Mouse (Mus musculus) layer of hippocampus, postnatal 36 days (tissue): Measurements from ENCODE around the gene Hdac10. TPM values are rescaled to one million over a fixed set of nuclear protein-coding genes. Genes with fewer than 3 reads are reported as not detected.

ENCODE experiments used
- DNase-seq, 2 experiments: peaks; one replicate each; pipeline ENCODE4 v3.0.0; 2022
- total RNA-seq, 2 experiments: library from RNA; stranded (reverse); gene quantifications; 2 replicates each; pipeline ENCODE4 v1.2.3; 2021

Gene Hdac10
- total RNA-seq, 2 experiments from 2014 or later, result 14.3 to 14.7 TPM

DNA sequence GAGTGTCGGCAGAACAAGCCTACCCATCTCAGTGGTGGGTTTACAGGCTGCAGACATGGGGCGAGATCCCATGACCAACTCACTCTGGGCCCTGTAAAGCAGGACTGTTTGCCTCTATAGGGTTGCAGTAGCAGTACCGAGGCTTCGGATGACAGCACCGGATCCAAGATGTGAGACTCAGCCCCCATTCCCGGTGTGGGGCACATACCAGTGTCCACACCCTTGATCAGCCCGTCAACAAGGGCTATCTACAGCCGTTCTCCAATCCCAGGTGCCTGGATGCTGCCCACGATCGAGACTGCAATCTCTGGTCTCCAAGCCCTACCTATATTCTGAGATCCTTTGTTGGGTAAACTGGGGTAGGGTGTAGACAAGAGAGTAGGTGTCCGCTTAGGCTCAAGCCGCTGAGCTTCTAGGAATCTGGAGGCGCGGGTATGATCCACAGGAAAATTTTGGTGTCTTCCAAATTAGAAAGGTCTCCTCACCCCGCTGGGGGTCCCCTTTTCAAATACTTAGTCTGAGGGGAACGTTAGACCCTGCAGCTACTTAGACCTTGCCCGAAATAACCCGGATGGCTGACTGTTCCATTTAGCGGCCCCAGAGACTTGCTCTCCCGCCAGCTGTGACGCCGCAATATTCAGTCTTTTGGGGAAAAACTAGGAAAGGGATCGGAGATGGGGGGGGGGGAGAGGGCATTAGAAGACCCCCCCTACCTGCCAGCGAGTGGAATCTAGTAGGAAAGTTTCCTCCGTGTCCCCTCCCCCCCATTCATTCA is 20.2 kb upstream of the Hdac10 start:
- DNase-seq, result no peak

GRCm38 (mm10) chr15:89147895-89148294 is 19.4 kb upstream of the Hdac10 start:
- no peak for DNase-seq

DNA sequence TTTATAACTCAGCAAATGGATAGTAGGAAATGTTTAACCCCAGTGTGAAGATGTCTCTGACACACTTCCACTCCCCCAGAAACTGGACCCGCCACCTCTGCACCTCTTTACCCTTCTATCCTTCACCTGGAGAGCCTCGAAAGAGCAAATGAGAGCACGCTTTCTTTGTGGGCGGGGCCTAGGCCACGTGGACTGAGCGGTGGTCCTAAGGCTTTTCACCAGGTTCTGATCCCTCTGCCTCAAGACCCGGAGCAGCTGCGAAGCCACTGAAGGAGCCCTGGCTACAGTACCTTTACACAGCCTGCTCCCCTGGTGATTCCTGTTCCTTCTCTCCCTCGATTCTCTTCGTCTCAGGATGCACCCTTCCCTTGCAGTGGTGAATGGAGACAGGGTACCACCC is 19.0 kb upstream of the Hdac10 start:
- no peak for DNase-seq

DNA sequence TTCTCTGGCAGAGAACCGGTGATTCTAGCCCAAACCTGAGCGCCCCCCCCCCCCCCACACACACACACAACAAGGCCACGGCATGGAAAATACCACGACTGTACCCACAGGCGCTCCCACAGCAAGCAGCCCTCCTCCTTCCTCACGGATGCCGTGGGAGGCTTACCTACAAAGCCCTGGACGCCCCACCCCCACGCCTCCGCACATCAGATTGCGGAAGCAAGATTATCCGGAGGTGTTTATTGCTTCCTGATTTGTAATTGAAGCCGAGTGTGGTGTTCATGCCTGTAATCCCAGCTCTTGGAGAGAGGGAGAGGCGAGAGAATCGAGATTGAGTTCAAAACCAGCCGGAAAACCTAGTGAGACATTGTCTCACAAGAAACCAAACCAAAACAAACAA is 18.5 kb upstream of the Hdac10 start:
- DNase-seq, result no peak

- peak in 1 of 2 experiments; percentile 44 for DNase-seq
Measured at GRCm38 (mm10) chr15:89146537-89146936, 18.0 kb upstream of the Hdac10 start.

GRCm38 (mm10) chr15:89145813-89146350 is 17.4 kb upstream of the Hdac10 start:
- DNase-seq, result no peak

GRCm38 (mm10) chr15:89144965-89145364 is 16.5 kb upstream of the Hdac10 start:
- no peak for DNase-seq

GRCm38 (mm10) chr15:89143134-89143533 is 14.6 kb upstream of the Hdac10 start:
- no peak for DNase-seq

- DNase-seq, result no peak
Measured at GRCm38 (mm10) chr15:89141905-89142304, 13.4 kb upstream of the Hdac10 start.

DNA sequence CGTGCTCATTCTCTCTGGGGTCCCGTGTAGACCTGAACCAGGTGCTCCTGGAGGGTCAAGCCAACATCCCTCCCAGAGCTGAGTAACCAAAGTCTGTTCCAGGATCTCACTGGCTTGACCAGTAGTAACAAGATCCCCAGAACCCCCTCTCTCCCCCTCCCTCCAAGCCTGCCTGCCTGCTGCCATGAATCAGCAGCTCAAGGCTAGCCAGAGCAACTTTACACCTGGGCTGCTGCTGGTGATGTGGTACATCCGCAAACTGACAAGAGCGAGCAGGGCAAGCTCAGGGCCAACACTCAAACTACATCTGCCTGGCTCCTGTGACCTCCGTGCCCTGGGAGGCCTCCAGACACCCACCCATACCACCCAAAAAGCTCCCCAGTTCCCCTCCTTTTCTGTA is 12.9 kb upstream of the Hdac10 start:
- no peak for DNase-seq

DNA sequence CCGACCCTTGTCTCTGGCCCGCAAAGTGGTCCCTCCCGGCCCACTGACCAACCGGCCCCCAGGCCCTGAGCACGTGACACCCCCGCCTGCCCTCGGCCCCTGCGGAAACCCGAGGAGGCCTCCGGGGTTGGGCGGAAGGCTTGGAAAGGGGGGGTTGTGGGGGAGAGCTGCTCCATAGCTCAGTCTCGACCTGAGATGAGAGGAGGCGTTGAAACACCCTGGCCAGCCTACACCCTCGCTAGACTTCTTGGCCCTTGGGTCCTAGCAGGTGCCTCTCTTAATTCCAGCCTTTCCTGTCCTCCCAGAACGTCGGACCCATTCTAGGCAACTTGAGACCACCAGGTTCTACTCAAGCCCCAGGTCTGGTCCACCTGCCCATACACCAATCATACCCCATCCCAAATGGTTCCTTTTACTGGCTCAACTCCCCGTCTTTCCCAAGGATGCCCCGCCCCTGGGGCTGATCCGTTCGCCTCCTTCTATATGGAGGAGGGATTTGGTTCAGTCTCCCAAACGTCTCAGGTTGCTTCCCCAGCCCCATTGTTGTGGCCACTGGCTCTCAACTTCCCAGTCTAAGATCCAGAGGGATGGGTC is 12.3 kb upstream of the Hdac10 start, which contains the start of gene Mapk12:
Gene Mapk12 (minus strand): TSS at position 45 of the 594 bp plus-strand sequence.
- DNase-seq, result no peak

GRCm38 (mm10) chr15:89140048-89140658 is 11.7 kb upstream of the Hdac10 start:
- peak; percentile 42 to 45 for DNase-seq

- no peak for DNase-seq
Measured at GRCm38 (mm10) chr15:89138531-89138930, 10.0 kb upstream of the Hdac10 start.

GRCm38 (mm10) chr15:89138046-89138405 is 9.5 kb upstream of the Hdac10 start:
- no peak for DNase-seq

DNA sequence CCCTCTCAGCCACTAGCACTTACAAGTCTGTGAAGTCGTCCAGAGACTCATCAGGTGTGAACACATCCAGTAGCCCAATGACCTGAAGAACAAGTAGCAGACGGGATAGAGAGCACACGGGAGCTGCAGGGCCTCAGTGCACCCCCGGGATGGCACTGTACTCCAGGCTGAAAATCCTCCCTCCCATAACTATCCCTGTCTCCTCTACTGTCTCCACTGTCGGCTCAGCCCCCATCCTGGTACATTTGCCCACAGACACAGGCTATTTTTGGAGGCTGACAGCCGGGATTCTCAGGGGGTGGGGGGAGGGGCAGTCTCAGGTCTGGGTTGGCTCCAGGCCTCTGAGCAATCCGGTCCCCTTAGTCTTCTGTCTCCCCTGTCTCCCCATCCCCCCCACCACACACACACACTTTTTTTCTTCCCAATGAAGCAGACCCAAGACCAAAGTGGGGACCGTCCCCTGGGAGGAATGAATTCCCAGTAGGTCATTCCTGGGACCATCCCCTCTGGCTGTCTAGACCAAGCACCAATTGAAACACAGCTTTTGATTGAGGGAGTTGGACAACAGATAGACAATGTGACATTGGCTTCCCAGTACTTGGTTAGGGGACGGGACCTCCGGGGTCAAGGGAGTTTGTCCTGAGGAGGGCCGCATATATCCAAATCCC is 9.0 kb upstream of the Hdac10 start:
- no peak for DNase-seq

GRCm38 (mm10) chr15:89136461-89137155 is 8.1 kb upstream of the Hdac10 start:
- no peak for DNase-seq

DNA sequence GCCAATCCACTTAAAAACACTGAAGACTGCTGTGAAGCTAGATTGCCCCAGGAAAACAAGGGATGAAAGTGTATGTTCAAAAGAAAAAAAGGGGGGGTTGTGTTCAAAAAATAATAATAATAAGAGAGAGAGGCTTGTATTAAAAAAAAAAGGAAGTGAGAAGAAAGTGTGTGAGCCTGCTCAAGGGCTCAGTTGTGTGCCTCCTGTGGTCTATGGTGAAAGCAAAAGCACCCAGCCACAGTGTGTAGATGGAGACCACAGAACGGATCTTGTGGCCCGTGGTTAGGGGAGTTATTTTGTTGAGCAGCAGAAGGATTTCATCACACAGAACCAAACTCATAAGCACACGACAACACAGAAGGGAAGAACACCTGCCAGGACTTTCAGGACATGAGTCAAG is 2.8 kb upstream of the Hdac10 start:
- DNase-seq, result no peak

DNA sequence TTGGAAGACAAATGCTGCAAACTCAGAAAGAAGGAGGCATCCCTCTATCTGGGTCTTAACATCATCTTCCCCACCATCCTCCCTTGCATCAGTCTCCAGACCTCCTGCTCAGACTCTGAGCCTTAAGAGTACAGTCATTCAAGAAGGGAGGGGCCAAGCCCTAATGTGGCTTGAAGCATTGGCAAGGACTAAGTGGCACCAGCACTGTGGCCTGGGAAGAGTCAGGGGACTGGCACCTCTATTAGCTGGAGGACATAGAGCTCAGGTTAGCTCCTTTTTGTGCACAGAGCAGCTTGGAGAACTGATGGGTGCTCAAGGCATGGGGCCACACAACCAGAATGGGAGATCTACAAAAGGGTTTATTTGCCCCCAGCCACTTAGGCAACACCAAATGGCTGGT is 1.7 kb upstream of the Hdac10 start:
- no peak for DNase-seq

- DNase-seq, result no peak
Measured at GRCm38 (mm10) chr15:89127364-89127940, 1.0 kb downstream of the Hdac10 start.

- DNase-seq, result no peak
Measured at GRCm38 (mm10) chr15:89126622-89127021, 1.9 kb downstream of the Hdac10 start.

DNA sequence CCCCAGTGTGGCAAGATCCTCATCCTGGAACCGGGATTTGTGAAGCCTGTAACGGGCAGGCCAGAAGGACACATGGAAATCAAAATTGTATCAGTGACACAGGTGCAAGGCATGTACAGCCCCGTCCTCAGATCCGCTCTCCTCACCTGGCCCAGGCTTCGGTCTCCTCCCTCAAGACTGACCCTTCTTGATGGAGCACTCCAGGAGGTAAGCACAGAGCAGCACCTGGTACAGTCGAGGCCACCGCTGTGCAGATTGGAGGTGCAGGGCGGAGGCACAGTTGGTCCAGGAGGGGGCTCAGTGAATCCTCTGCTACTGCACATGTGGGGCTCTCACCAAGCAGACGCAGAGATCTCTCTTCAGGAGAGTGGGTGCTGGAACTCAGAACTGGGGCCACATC is 3.1 kb downstream of the Hdac10 start:
- DNase-seq, result no peak

DNA sequence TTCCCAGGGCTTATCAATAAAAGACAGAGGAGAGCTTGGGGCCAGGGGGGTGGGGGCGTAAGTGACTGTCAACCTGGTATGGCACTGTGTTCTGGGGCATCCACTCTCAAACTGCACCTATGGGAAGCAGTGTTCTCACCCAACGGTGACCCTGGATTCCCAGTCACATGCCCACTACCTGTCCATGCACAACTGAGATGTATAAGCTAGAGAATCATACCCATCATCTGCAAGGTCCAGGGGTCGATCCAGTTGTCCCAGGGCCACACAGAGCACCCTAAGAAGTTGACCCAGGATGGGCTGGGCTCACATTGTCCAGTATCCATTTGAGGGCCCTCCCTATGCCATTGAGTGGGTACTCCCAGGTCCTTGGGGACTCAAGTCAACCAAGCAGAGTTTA is 4.2 kb downstream of the Hdac10 start:
- no peak for DNase-seq
